Mouse (Mus musculus): ENCODE results near the gene Slc12a8. TPM values are rescaled to one million over a fixed set of nuclear protein-coding genes. Genes with fewer than 3 reads are reported as not detected.

The Slc12a8 gene
- polyA plus RNA-seq, 3 experiments from 2014 or later, result 3.4 to 7.0 (median 6.0) TPM

DNA sequence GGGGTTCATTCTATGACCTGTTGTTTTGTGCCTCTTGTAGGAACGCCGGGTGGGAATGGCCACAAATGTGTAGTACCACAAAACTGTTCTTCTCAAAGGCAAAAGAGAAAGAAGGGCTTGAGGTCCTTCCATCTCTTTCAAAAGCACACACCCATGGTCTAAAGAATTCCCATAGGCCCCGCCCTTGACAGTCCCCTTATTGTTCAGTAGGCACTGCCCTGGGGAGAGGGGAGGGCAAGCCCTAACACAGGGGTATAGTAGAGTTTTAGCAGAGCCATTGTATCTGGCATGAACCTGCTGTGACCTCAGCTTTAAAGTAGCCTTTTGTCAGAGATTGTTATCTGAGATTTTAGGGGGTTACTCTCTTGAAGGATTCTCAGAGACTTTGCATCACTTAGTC lies 98.9 kb downstream of the Slc12a8 start:
- ATAC-seq, result no peak

DNA sequence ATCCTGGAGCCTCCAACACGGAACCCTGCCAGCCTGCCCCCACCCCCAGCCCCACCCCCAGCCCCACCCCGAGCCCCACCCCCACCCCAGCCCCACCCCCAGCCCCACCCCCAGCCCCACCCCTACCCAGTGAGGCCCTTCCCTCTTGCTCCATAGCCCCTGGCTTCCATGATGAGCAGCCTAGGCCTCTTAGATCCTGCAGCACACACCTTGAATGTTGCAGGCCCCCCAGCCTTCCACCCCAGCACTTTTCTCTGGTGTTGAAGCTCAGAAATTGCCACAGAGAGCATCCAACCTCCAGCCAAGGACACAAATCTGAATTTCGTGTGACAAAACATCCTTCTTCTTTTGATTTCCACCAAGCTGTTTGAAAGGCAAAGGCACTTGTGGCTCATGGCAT lies 104.7 kb downstream of the Slc12a8 start:
- ATAC-seq, result no peak

DNA sequence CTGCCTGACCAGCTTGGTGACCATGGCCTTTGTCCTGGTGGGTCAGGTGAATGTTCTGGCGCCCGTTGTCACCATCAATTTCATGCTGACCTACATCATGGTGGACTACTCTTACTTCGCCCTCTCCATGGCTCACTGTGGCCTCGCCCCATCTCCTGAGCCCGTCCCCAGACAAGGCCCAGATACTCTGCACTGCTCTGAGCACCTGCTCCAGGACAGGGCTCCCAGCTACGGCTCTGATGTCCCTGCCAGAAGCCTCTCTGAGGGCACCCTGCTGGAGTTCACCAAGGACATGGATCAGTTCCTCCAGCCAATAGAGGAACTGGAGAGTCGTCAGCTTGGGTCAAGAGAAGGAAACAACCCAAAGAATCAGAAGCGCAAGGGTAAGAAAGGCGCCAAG lies 107.5 kb downstream of the Slc12a8 start:
- no peak for ATAC-seq

DNA sequence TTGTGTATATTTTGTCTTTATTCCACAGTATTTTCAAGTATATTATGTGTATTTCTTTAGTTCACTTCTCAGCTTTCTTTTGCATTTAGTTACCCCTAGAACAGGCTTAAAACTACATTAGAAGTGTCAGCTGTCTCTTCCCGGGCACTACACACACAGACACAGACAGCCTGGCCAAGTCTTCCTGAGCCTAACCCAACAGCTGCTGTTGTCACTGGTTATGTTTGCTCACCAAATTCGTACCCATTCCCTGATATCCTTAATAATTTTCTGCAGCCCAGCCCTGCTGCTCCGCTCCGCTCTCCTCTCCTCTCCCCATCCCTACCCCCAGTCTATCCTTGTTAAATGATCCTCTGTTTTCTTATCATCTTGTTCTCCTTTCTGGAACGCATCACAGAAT lies 112.4 kb downstream of the Slc12a8 start:
- no peak for ATAC-seq

DNA sequence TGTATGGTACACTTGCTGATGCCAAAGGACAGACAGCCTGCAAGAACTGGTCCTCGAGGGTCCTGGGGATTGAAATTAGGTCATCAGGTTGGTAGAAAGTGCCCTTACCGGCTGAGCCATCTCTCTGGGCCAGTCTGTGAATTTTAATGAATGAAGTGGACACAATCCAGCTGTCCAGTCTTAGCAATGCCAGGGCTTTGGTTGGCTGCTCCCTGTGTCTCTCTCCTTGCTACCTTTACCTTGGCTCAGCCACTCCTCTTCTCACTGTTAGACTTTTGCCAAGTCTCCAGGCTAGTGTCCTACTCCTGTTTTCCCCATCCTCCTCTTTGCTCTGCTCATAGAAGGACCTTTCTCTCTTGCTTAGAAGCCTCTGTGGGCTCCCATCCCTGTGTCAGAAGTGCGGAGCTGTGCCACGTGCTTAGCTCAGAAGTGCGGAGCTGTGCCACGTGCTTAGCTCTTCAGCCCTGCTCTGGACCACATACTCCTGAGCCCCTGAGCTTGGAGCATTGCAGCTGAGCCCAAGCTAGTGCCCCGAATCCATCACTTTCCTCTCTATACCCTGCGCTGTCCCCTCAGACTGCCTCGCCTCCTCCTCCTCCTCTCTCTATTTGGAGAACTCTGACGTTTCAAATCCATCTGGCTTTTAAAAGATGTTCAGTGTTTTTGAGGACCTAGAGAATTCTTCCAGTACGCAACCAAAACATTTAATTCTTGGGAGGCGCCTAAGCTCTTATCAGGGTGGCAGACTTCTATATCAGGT lies 118.9 kb downstream of the Slc12a8 start:
- no peak for ATAC-seq

DNA sequence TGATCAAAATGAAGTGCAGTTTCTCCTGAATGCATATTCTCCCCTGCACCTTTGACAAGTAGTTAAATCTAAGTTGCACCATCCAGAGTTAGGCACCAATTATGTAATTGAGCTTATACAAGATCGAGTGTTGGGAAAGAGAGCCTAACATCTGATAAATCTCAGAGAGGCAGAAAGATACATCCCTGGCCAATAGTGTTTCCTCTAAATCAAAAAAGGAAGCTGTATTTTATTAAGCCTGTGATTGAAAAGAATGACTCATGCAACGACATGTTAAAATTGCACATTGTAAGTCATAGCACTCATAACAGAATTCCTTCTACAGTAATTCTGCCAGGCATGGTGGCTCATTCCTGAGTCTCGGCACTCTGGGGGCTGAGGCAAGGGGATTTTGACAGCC lies 124.7 kb downstream of the Slc12a8 start:
- no peak for ATAC-seq

DNA sequence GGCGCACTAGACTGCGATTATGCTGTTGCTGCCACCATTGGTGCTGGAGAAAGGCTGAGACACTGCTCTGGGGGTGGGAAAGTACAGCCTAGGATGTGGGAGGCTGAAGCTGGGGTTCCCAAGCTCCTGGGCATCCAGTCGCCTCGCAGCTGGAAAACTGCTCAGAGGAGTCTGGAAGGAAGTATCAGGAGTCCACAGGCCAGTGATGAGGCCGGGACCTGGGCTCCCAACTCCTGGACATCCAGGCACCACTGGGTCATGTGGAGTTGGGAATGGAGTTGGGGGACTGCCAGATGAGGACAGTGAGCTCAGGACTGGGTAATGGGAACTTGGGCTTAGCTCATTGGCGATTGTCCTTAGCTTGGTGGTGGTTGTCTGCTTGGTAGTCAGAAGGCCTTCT lies 136.0 kb downstream of the Slc12a8 start:
- no peak for ATAC-seq

DNA sequence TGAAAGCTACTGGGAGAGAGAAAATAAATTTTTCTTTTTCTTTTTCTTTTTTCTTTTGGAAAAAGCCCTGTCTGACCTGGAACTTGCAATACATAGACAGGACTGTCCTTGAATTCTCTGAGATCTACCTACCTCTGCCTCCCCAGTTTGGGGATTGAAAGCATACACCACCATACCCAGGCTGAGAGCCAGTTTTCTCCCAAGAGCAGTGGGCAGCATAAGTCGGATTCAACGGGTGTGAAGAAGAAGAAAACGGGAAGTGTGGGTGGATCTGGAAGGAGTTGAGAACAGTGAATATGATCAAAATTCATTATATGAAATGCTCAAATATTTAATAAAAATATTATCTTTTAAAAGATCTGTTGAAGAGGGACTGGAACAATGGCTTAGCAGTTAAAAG lies 138.3 kb downstream of the Slc12a8 start:
- no peak for ATAC-seq

DNA sequence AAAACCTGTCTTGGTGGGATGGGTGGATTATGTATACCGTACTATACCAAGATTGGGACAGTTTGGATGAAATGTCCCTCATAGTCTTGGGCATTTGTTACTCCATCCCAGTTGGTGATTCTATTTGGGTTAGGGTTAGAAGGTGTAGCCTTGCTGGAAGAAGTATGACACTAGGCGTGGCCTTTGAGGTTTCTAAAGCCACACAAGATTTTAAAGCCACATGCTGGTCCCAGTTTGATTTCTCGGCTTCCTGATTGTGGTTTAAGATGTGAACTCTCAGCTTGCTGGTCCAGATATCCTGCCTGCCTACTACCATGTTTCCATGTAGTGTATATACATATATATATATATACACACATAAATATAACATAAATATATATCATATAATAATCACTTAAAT lies 140.1 kb downstream of the Slc12a8 start:
- ATAC-seq, result no peak

DNA sequence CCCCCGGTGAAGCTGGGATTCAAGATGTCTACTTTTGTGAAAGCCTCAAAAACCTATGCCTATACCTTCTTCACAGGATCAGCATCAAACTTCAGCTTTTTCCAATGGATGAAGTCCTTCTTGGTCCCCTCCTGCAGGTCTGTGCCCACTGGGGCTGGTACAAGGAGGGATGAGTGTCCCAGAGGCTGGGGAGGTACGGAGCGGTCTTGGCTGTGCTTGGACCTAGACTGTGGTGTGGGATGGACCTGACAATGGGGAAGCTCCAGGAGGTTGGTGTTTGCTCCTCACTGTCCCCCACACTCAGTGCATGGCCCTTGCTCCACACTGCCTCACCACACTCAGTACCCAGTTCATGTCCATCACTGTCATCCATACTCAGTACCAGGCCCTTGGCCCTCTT lies 141.0 kb downstream of the Slc12a8 start:
- ATAC-seq, result no peak

DNA sequence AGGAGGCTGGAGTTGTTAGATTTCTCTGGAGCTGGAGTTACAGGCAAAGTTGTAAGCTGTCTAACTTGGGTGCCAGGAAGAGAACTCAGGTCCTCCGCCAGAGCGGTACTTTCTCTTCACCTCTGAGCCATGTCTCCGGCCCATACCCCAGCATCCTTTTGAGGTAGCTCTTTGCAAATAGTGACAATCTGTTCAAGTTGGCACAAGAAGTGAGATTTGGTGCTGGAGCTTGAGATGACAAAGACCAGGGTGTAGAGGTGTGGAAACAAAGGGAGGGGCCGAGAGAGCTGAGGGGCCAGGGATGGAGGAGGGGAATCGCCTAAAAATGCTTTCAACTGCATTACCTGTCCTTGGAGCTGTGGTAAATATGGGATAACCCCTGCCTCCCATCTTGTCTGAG lies 142.4 kb downstream of the Slc12a8 start:
- no peak for ATAC-seq

DNA sequence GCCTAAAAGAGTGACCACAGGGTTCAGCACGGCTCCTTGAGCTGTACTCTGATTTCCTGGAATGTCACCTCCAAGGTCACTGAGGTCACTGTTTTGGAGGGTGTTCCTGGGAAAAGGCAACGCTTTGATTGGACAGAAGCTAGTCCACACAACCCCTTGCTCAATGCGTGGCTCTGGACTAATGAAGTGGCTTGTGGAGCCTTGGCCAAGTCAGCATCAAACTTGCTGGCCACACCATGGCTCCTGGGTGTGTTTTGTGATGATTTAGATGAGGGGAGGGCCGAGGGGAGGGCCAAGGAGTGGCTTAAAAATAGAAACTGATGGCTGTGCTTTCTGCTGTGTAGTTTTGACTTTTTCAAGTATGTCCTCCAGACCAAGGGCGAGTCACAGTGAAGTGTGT lies 143.0 kb downstream of the Slc12a8 start:
- ATAC-seq, result no peak

DNA sequence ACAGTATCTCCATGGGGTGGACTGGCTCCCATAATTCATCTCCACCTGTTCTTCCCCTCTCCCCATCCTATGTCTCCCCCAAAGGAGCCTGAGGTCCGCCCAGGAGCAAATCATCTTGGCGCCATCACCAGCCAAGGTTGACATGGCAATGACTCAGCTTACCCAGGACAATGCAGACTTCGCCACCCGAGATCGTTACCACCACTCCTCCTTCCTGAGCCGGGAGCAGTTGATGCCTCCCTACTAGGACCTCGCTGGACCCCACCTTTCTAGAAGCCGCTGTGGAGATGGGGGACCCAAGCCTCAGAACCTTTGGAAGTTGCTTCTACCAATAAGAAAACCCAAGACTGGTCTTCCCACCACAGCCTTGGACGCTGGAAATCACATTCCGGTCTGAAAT lies 145.7 kb downstream of the Slc12a8 start:
- ATAC-seq, result no peak

DNA sequence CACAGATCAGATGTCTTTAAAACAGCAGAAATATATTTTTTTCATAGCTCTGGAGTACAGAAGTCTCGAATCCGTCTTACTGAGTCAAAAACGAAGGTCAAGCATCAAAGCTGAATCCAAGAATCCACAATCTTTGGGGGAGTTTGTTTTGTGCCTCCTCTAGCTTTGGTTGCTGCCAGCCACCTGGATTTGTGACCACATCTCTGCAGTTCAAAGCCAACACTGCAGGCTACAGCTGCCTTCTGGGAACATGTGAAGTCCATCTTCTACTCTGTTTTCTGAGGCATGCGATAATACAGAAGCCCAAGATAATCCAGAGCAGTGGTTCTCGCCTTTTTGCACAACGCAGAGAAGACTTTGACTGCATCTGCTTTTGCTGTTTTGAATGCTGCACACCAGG lies 149.1 kb downstream of the Slc12a8 start:
- no peak for ATAC-seq

DNA sequence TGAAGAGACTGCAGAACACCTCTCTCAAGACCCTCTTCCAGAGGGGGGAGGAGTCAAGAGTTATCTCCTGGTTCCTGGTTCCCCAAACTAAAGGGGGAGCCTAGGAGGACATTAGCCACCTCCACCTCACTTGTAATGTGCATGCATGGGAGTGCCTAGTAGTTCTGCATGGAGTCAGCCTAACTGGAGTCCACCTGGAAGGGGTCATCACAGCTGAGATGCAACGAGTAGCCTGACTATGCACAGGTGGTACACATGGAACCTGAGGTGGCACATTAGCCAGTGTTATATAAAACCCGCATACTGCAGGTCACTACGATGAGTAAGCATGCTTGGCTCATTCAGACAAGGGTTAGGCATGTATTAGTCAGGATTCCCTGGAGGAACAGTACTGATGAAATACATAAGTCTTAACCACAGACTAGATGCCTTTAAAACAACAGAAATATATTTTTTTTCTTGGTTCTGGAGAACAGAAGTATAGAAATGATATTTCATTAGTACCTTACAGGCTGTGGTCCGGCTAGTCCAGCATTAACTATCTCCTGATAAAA lies 149.9 kb downstream of the Slc12a8 start:
- no peak for ATAC-seq

DNA sequence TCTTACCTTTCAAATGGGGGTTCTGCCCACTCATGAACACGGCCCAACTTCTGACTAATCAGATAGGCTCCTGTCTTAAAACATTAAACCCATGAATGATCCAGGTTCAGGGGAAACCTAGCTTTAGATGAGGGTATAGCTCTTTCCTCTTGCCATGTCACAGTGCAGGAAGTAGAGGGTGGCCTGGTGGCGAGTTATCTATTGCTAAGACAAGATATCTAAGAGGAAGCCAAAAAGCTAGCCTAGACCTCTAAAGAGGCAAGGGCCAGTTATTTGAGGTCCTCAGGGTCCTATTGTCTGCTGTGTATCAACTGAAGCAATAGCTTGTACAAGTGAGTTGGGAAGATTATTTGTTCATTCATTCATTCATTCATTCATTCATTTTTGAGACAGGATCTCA lies 151.3 kb downstream of the Slc12a8 start:
- no peak for ATAC-seq

DNA sequence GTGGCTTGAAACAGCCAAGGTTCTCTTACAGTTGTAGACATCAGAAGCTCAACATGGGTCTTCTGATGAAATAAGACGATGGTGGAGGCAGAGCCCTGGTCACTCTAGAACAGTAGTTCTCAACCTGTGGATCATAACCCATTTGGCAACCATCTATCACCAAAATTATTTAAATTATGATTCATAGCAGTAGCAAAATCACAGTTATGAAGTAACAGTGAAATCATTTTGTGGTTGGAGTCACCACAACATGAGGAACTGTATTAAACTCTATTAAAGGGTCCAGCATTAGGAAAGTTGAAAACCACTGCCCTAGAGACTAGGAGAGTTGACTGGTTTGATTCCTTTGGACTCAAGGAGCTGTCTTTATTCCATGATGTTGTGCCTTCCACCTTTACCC lies 151.9 kb downstream of the Slc12a8 start:
- no peak for ATAC-seq

DNA sequence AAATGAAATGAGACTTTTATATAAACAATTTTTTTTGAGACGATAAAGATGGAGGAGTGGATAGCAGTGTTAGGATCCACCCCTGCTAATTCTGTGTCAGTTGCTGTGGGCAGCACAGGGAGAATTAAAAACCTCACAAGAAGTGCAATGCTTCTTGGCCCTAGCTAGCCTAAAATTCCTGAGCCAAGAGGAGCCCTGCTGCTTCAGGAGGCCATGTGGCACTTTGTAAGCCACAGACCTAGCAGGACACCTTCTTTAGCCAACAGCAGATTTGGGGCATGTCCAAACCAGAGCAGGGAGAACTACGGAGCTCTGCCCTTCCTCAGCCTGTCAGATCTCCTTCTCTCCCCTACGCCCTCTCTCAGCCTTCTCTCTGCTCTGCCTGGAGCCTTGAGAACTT lies 153.2 kb downstream of the Slc12a8 start:
- no peak for ATAC-seq

DNA sequence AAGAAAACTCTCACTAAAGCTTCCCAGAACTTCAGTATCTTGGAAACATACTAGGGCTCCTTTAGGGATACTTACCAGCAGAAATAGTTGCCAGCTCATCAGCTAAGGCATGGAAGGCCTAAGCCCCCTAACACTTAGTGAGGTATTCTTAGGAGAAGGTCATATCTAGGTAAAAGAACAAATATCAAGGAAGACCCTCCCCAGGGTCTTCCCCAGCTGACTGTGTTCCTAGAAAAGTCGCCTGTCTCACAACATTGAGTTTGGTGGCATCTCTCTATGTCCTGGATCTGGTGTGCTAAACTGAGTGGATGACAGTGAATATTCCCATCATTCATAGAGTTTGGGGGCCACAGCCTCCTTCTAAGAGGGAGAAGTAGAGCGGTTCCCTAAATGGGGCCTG lies 153.8 kb downstream of the Slc12a8 start:
- no peak for ATAC-seq

DNA sequence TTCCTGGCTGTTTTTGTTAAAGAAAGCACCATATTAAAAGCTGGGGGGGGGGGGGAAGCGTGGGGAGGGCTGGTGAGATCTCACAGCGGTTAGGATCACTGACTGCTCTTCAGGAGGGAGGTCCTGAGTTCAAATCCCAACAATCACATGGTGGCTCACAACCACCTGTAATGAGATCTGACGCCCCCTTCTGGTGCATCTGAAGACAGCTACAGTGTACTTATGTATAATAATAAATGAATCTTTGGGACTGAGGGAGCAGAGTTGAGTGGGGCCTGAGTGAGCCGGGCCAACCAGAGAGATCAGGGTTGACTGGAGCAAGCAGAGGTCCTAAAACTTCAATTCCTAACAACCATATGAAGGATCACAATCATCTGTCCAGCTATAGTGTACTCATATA lies 155.1 kb downstream of the Slc12a8 start:
- no peak for ATAC-seq

DNA sequence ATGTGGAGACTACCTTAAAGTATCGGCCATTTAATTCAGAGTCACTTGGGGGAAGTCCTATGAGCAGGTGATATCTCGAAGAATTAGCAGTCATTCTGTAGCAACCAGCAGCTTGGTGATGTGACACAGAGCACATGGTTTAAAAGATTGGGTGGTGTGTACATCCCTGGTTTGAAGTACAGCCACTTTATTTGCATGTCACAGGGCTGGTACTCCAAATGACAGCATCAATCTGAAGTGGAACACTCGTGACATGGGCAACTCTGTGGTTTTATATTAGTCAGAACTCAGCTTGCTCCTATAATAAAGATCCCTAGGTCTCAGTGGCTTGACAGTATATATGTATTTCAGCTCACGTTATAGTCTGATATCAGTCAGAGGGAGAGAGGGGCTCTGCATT lies 155.5 kb downstream of the Slc12a8 start:
- no peak for ATAC-seq

DNA sequence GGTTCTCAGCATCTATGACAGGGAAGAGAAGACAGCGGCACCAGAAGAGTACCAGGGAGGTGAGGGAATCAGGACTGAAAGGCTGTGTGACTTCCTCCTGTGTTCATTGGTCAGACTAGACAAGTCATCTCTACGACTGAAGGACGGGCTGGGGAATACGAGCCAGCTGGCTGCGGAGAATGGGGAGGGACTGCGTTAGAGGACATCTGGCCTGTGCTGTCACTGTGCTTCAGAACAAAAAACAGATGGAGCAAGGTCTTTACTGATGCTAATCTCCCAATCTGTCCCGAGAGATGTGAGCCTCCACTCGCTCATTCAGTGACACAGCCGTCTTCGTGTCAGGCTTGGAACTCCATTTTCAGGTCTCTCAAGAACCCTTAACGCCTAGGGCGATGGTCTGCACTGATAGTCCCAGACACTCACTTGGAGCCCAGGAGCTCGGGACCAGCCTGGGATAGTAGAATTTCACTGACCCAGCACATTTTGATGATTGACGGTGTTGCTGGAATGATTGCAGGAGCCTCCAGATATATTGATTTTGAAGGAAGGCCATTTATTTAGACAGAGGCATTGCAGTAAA lies 156.5 kb downstream of the Slc12a8 start:
- ATAC-seq, result no peak

DNA sequence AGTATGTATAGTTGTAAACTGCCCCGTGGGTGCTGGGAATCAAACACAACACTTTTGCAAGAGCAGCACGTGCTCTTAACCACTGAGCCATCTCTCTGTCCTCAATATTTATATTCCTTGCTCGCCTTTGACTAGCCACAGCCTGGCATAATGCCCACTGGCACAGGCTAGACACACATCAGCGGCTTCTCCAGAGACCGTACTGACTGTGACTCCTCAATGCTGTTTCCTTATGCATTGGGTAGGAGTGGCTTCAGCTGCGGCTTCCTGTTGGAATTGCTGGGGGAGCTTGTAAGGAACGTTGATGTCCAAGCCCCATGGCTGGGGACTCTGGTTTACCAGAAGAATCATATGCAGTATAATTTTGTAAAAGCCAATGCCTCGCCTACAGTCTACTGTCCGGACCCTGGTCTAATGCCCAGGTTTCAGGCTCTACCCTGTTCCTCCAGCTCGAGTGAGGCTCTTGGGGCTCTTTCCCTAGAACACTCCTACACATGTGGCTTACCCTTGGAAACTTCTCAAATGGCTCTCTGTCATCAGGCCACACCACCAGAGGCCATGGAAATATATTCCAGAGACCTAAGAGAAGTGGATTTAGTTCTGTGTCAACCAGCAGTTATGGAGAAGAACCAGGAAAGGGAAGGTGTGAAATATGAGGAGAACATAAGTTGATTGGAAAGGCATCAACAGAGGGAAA lies 158.2 kb downstream of the Slc12a8 start:
- no peak for ATAC-seq

DNA sequence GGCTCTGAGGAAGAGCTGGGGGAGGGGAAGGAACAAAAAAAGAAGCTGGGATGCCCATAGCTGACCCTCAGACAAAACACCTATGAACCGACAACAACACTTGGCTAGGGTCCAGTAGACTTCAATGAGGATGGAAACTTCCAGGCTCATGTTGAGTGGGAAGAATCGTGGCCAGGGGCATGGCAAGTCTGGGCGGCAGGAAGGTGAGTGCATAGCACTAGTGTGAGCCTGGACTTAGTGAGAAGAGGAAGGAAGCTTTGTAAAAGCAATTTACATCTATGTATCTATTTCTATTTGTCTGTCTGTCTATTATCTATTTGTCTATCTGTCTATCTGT lies 158.7 kb downstream of the Slc12a8 start:
- no peak for ATAC-seq
